Mouse (Mus musculus) small intestine, adult 2 months (tissue): ENCODE data around the gene Slc9a1. TPM values are rescaled to one million over a fixed set of nuclear protein-coding genes. Genes with fewer than 3 reads are reported as not detected.

Source experiments
- H3K27ac ChIP-seq: fragments of 200-500 bp; 2 replicates; pipeline ENCODE4 v1.5.1; 2012; ENCODE audit warnings: low read depth, low read length, control low read depth, inconsistent platforms; ENCODE audit not compliant: insufficient read depth
- H3K27me3 ChIP-seq: fragments of 200-500 bp; 2 replicates; pipeline ENCODE4 v1.6.1; 2012; ENCODE audit warnings: mild to moderate bottlenecking, moderate library complexity, low read length, inconsistent platforms; ENCODE audit not compliant: control insufficient read depth, insufficient read depth
- H3K36me3 ChIP-seq: fragments of 200-500 bp; 2 replicates; pipeline ENCODE4 v1.6.1; 2012; ENCODE audit warnings: mild to moderate bottlenecking, low read length, control low read depth, inconsistent platforms; ENCODE audit not compliant: control insufficient read depth, insufficient read depth
- H3K4me1 ChIP-seq: fragments of 200-500 bp; 2 replicates; pipeline ENCODE4 v1.6.1; 2012; ENCODE audit warnings: low read length, inconsistent platforms, mixed read lengths; ENCODE audit not compliant: control insufficient read depth, insufficient read depth, insufficient read length
- H3K4me3 ChIP-seq: fragments of 200-500 bp; 2 replicates; pipeline ENCODE4 v1.5.1; 2012; ENCODE audit warnings: low read depth, mild to moderate bottlenecking, control low read depth, inconsistent platforms, low read length, moderate library complexity
- CTCF ChIP-seq: fragments of 200-500 bp; IDR thresholded peaks from 2 replicates; pipeline ENCODE4 v1.5.1; 2012; ENCODE audit warnings: low read depth, mild to moderate bottlenecking, control low read depth, inconsistent platforms, low read length, moderate library complexity, mixed read lengths; ENCODE audit not compliant: insufficient replicate concordance, insufficient read length; ENCODE audit errors: extremely low read depth
- POLR2A ChIP-seq: fragments of 200-500 bp; IDR thresholded peaks from 2 replicates; pipeline ENCODE4 v1.6.1; 2012; ENCODE audit warnings: low read depth, mild to moderate bottlenecking, control low read depth, inconsistent platforms, low read length, moderate library complexity
- WGBS: fragments of 180-500 bp; shearing (Covaris S2); methylation state at CpG from one replicate; pipeline ENCODE4 v1.1.7; 2018; 5-methylcytosine and 5-hydroxymethylcytosine counted together
- polyA plus RNA-seq: library from polyadenylated mRNA; depleted of rRNA; stranded (reverse); fragments of >200 nt; gene quantifications from 2 replicates; pipeline ENCODE4 v1.2.3, GENCODE M21; 2012

Slc9a1 gene
- polyA plus RNA-seq, 1 experiment = 46.3 TPM

DNA sequence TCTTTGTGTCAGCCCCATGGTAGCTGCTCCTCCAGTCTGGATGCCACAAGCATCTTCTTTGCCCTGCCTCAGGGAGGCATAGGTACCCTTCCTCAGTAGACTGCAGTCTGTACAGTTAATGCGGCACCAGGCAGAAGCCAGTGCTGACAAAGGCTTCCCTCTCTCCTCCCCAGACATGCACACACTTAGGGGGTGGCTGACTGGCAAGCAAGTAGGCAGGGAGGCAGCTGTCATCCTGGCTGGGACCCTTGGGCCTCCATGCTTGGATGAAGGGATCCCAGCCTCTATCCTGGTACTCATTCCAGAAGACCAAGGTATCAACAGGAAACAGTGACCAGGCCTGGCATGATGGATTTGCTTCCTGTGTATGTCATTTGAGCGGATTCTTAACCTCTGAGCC, 26.6 kb downstream of the Slc9a1 start:
- no peak overlapping the region for H3K4me3 ChIP-seq
- H3K27ac ChIP-seq = no peak overlapping the region
- 89% methylated on average over 2 of the region's 2 CpGs for WGBS
- no peaks in the 10 kb centered on the region for H3K36me3 ChIP-seq
- H3K27me3 ChIP-seq = no peaks in the 10 kb centered on the region
- H3K4me1 ChIP-seq = peaks cover 28% of the 10 kb centered on the region
- TF ChIP-seq CTCF (no peak), POLR2A (no peak)

DNA sequence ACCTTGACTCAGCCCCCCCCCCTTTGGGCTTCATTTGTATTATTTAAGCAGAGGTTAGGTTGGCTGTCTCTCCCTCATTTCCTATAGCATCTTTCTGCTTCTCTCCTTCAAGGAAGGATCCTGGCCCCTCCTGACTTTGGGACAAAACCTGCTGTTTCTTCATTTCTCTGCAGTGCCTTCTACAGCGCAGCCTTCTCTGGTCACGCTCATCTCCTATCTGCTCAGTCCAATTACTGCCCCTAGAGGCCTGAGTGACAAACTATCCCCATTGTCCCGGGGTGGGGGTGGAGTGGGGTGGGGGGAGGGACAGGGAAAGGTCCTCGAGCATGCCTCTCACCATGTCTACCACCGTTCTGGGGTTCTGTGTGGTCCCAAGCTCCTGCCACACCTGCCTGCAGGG, 27.8 kb downstream of the Slc9a1 start:
- Histone ChIP-seq H3K27me3 (no peaks in the 10 kb centered on the region), H3K4me3 (no peak overlapping the region), H3K36me3 (no peaks in the 10 kb centered on the region), H3K27ac (no peak overlapping the region), H3K4me1 (peaks cover 19% of the 10 kb centered on the region; the same call in 1 of the 2 replicates)
- TF ChIP-seq POLR2A (no peak), CTCF (no peak)
- WGBS = 75% methylated on average over 5 of the region's 5 CpGs

DNA sequence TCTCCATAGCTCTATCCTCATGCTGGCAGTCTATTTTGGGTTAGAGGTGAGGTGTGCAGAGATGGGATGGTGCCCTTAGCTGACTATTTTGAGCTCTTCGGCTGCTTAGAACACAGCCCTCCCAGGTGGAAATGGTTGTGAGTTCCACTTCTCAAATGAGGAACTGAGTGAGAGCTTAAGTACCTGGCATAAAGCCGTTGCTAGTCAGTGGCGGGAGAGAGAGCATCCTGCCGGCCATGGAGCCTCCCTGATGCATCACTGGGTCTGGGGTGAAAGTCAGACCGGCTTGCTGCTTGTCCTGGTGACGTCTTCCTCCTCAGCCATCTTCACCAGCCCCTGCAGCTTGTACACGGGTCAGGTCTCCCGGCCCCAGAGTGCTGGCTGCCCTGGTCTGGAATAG, 28.5 kb downstream of the Slc9a1 start:
- 78% methylated on average over 8 of the region's 8 CpGs for WGBS
- Histone ChIP-seq H3K4me3 (no peak overlapping the region), H3K27me3 (no peaks in the 10 kb centered on the region), H3K27ac (no peak overlapping the region), H3K4me1 (peaks cover 19% of the 10 kb centered on the region; the same call in 1 of the 2 replicates), H3K36me3 (no peaks in the 10 kb centered on the region)
- TF ChIP-seq POLR2A = no peak
- TF ChIP-seq CTCF = no peak

DNA sequence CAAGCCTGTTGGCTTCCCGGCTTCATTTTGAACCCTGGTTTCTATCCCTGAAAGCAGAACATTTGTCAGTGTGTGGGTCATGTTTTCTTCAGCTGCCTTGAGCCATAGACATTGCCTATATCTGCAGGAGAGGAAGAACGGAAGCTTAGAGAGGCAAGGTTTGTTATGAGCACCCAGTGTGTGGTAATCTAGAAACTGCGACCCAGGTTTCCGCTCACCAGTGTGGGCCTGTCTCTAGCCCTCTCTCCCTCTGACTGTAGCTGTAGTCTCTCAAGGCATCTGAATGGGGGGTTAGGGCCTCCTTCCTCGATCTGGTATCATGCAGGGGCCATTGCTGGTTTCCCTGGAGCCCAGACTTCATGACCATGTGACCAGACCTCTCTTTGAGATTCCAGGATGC, 29.1 kb downstream of the Slc9a1 start:
- Histone ChIP-seq H3K4me1 (peaks cover 19% of the 10 kb centered on the region; the same call in 1 of the 2 replicates), H3K36me3 (peaks cover 4% of the 10 kb centered on the region; the same call in 1 of the 2 replicates), H3K27me3 (no peaks in the 10 kb centered on the region), H3K27ac (no peak overlapping the region), H3K4me3 (no peak overlapping the region)
- no peak for TF ChIP-seq POLR2A
- TF ChIP-seq CTCF = no peak
- WGBS = 79% methylated on average over 5 of the region's 5 CpGs

DNA sequence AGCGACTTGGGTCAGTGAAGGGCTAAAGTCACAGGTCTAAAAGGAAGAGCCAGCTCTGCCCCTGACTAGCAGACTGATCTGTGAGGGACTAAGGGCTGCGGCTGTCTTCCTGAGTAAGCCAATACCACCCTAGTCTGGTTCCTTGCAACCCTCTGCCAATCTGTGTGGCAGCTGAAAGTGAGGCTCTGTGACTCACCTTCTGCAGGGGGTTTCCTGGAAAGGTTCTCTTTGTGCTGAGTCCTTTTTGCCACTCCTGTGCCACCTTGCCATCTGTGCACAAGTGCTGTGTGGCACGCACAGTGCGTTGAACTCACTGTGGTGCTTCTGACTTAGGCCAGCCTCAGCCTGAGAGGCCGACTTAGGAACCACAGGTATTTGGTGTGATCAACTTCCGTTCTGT, 30.0 kb downstream of the Slc9a1 start:
- Histone ChIP-seq H3K27me3 (no peaks in the 10 kb centered on the region), H3K4me3 (no peak overlapping the region), H3K36me3 (peaks cover 5% of the 10 kb centered on the region; the same call in 1 of the 2 replicates), H3K27ac (no peak overlapping the region), H3K4me1 (peaks cover 16% of the 10 kb centered on the region; the same call in 1 of the 2 replicates)
- WGBS = 92% methylated on average over 6 of the region's 6 CpGs
- no peak for TF ChIP-seq CTCF
- TF ChIP-seq POLR2A = no peak

DNA sequence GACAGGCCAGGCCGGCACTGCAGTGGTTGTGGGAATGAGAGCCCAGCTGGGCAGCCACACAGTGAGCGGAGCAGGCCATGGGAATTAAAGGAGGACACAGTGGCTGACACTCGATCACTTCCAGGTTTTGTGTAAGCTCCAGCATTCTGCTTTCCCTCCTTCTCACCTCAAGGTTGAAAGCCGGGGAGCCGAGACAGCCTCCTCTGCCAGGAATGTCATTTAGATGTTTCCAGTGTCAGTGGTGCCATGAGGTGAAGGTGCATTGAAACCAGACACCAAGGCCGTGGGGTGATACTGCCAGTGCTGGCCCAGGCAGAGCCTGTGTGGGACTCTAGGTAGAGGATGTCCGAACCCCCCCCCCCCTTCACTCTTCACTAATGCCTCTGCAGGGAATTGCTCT, 30.6 kb downstream of the Slc9a1 start:
- TF ChIP-seq CTCF = no peak
- TF ChIP-seq POLR2A = no peak
- H3K4me1 ChIP-seq = peaks cover 11% of the 10 kb centered on the region; the same call in 1 of the 2 replicates
- no peak overlapping the region for H3K4me3 ChIP-seq
- no peak overlapping the region for H3K27ac ChIP-seq
- WGBS = 87% methylated on average over 7 of the region's 7 CpGs
- H3K27me3 ChIP-seq = no peaks in the 10 kb centered on the region
- peaks cover 6% of the 10 kb centered on the region; the same call in 1 of the 2 replicates for H3K36me3 ChIP-seq

DNA sequence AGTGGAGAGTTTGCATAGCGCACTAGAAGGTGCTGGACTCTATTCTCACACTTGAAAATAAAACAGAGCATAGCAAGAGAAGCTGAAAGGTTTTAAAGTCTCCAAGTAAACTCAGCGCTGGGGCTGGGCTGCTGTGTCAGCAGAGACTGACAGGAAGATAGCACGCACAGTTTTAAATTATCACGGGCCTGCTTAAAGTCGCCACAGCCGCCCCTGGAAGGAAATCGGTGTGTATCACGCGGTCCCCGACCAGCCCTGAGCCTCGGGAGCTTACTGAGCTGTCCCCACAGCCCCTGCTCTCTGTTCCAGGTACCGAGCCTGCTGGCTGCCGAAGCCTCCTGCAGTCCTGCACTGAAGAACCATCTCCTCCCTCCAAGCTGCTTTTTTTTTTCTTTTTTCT, 32.5 kb downstream of the Slc9a1 start:
- H3K4me1 ChIP-seq = peaks cover 4% of the 10 kb centered on the region; the same call in 1 of the 2 replicates
- peaks cover 6% of the 10 kb centered on the region; the same call in 1 of the 2 replicates for H3K36me3 ChIP-seq
- WGBS = 64% methylated on average over 13 of the region's 13 CpGs
- no peaks in the 10 kb centered on the region for H3K27me3 ChIP-seq
- no peak overlapping the region for H3K27ac ChIP-seq
- H3K4me3 ChIP-seq = no peak overlapping the region
- no peak for TF ChIP-seq POLR2A
- TF ChIP-seq CTCF = no peak
